Mouse (Mus musculus) G1E (cell line): ENCODE results near the gene Lmod3.

ENCODE experiments used
- CTCF ChIP-seq: IDR thresholded peaks from 2 replicates; pipeline ENCODE4 v1.5.1; 2012; ENCODE audit warnings: low read depth, low read length, inconsistent platforms, mixed read lengths
- POLR2AphosphoS5 ChIP-seq: IDR thresholded peaks from 2 replicates; pipeline ENCODE4 v1.6.1; 2012; ENCODE audit warnings: low read depth, low read length, inconsistent platforms; ENCODE audit not compliant: insufficient replicate concordance

- TF ChIP-seq CTCF (no peak), POLR2AphosphoS5 (no peak)
Observed at GRCm38 (mm10) chr6:97265240-97265639, 12.7 kb upstream of the Lmod3 start.
